Mouse (Mus musculus): ENCODE measurements around the gene Lats2.
"Not testable (repeated sequence)": the region's sequence is repeated elsewhere in the genome, so short reads cannot be mapped to it uniquely, and the experiment has no call there.

Lats2 gene

GRCm38 (mm10) chr14:57758237-57758636 lies at the start of gene Lats2:
Gene Lats2, minus strand, starts transcription at chr14:57758388.
- no peak for DNase-seq (ENCODE audit: low read depth, low spot score)

GRCm38 (mm10) chr14:57803731-57804130 lies 45.5 kb upstream of the Lats2 start:
- DNase-seq (ENCODE audit: low read depth, low spot score) = no peak

GRCm38 (mm10) chr14:57797991-57798931 lies 40.1 kb upstream of the Lats2 start, which contains the start of gene Sap18:
Gene Sap18, plus strand, starts transcription at chr14:57798180.
- DNase-seq (ENCODE audit: low read depth, low spot score) = peak; percentile 99

GRCm38 (mm10) chr14:57797551-57797950 lies 39.4 kb upstream of the Lats2 start:
- peak; percentile 56 for DNase-seq (ENCODE audit: low read depth, low spot score)

GRCm38 (mm10) chr14:57791171-57791570 lies 33.0 kb upstream of the Lats2 start:
- DNase-seq (ENCODE audit: low read depth, low spot score) = no peak

GRCm38 (mm10) chr14:57789759-57790158 lies 31.6 kb upstream of the Lats2 start:
- no peak for DNase-seq (ENCODE audit: low read depth, low spot score)

- DNase-seq (ENCODE audit: low read depth, low spot score) = no peak
Observed at GRCm38 (mm10) chr14:57789311-57789710, 31.1 kb upstream of the Lats2 start.

GRCm38 (mm10) chr14:57787406-57787805 lies 29.2 kb upstream of the Lats2 start:
- DNase-seq (ENCODE audit: low read depth, low spot score) = no peak

GRCm38 (mm10) chr14:57772157-57772815 lies 14.1 kb upstream of the Lats2 start:
- DNase-seq (ENCODE audit: low read depth, low spot score) = no peak

- no peak for DNase-seq (ENCODE audit: low read depth, low spot score)
Observed at GRCm38 (mm10) chr14:57769102-57769501, 10.9 kb upstream of the Lats2 start.

- DNase-seq (ENCODE audit: low read depth, low spot score) = no peak
Observed at GRCm38 (mm10) chr14:57760447-57761412, 2.5 kb upstream of the Lats2 start.

GRCm38 (mm10) chr14:57756094-57756493 lies 2.1 kb downstream of the Lats2 start:
- no peak for DNase-seq (ENCODE audit: low read depth, low spot score)

- no peak for DNase-seq (ENCODE audit: low read depth, low spot score)
Observed at GRCm38 (mm10) chr14:57755661-57756060, 2.5 kb downstream of the Lats2 start.

- DNase-seq (ENCODE audit: low read depth, low spot score) = peak; percentile 58
Observed at GRCm38 (mm10) chr14:57753351-57753992, 4.7 kb downstream of the Lats2 start.

- not testable (repeated sequence) for DNase-seq (ENCODE audit: low read depth, low spot score)
Observed at GRCm38 (mm10) chr14:57751006-57751405, 7.2 kb downstream of the Lats2 start.

- no peak for DNase-seq (ENCODE audit: low read depth, low spot score)
Observed at GRCm38 (mm10) chr14:57749501-57749900, 8.7 kb downstream of the Lats2 start.

GRCm38 (mm10) chr14:57746001-57746771 lies 12.0 kb downstream of the Lats2 start, which contains the start of gene Gm49361:
Gene Gm49361, minus strand, starts transcription at chr14:57746103.
- peak; percentile 95 for DNase-seq (ENCODE audit: low read depth, low spot score)

GRCm38 (mm10) chr14:57745291-57745969 lies 12.8 kb downstream of the Lats2 start:
- peak; percentile 25 for DNase-seq (ENCODE audit: low read depth, low spot score)

GRCm38 (mm10) chr14:57744547-57744946 lies 13.6 kb downstream of the Lats2 start:
- DNase-seq (ENCODE audit: low read depth, low spot score) = peak; percentile 69

All from ZHBTc4 (cell line).